Mouse (Mus musculus) adrenal gland, postnatal 25 days (tissue): ENCODE results near the gene Hist1h4a. TPM values are rescaled to one million over a fixed set of nuclear protein-coding genes. Genes with fewer than 3 reads are reported as not detected.

Experiments
- microRNA-seq, 2 experiments: library from miRNA; unstranded; fragments of <30 nt; microRNA quantifications; one replicate each; pipeline ENCODE4 v1.2.0; 2021
- total RNA-seq: library from RNA; stranded (reverse); gene quantifications from 2 replicates; pipeline ENCODE4 v1.2.3, GENCODE M21; 2021

Gene Hist1h4a
- total RNA-seq, 1 experiment from 2014 or later: 73.8 TPM

Small RNAs within 50 kb of the gene (microRNA-seq; reads per million reads assigned to microRNA genes)
- gene Gm44314 (0 reads per million in 2 experiments), gene Gm44484 (0 reads per million in 2 experiments)

Other genes starting within 250 kb of the Hist1h4a start
- 474 and 516 TPM in 2 replicates for gene Hist1h4h, start 230.2 kb downstream of the Hist1h4a start, total RNA-seq
- gene Hist1h2af, start 227.3 kb downstream of the Hist1h4a start, total RNA-seq: 63.3 and 106 TPM in 2 replicates
- 24.0 and 39.4 TPM in 2 replicates for gene Hist1h3g, start 225.8 kb downstream of the Hist1h4a start, total RNA-seq
- gene Hist1h2bh, start 217.8 kb downstream of the Hist1h4a start, total RNA-seq: 6.6 and 6.8 TPM in 2 replicates
- 33.9 and 36.7 TPM in 2 replicates for gene Hist1h3f, start 217.2 kb downstream of the Hist1h4a start, total RNA-seq
- gene Hist1h4f, start 209.6 kb downstream of the Hist1h4a start, total RNA-seq: 127 and 189 TPM in 2 replicates
- gene Hist1h1d, start 208.0 kb downstream of the Hist1h4a start, total RNA-seq: 9.5 TPM in 2 replicates
- 66.8 and 86.4 TPM in 2 replicates for gene Hist1h3e, start 198.9 kb downstream of the Hist1h4a start, total RNA-seq
- gene Hist1h2ae, start 190.0 kb downstream of the Hist1h4a start, total RNA-seq: 14.5 and 15.5 TPM in 2 replicates
- gene Hist1h2bg, start 189.8 kb downstream of the Hist1h4a start, total RNA-seq: 106 and 130 TPM in 2 replicates
- gene Hist1h2bf, start 187.0 kb downstream of the Hist1h4a start, total RNA-seq: 61.2 and 62.9 TPM in 2 replicates
- 2.3 and 9.6 TPM in 2 replicates for gene Hist1h2ad, start 186.8 kb downstream of the Hist1h4a start, total RNA-seq
- 12.9 and 16.6 TPM in 2 replicates for gene Hist1h3d, start 185.5 kb downstream of the Hist1h4a start, total RNA-seq
- 174 and 185 TPM in 2 replicates for gene Hist1h4d, start 179.6 kb downstream of the Hist1h4a start, total RNA-seq
- gene Hist1h2be, start 140.1 kb downstream of the Hist1h4a start, total RNA-seq: 18.6 and 18.8 TPM in 2 replicates
- gene Hist1h1e, start 138.7 kb downstream of the Hist1h4a start, total RNA-seq: 102 and 118 TPM in 2 replicates
- 3.5 and 4.3 TPM in 2 replicates for gene Hist1h2ac, start 77.3 kb downstream of the Hist1h4a start, total RNA-seq
- gene Hist1h2bc, start 77.0 kb downstream of the Hist1h4a start, total RNA-seq: 193 and 227 TPM in 2 replicates
- gene Hist1h1t, start 65.4 kb downstream of the Hist1h4a start, total RNA-seq: not detected in 2 replicates
- 97.6 and 116 TPM in 2 replicates for gene Hist1h4c, start 62.8 kb downstream of the Hist1h4a start, total RNA-seq
- gene Hfe, start 50.4 kb downstream of the Hist1h4a start, total RNA-seq: 37.3 and 49.1 TPM in 2 replicates
- 248 and 316 TPM in 2 replicates for gene Hist1h1c, start 22.4 kb downstream of the Hist1h4a start, total RNA-seq
- 33.0 and 40.6 TPM in 2 replicates for gene Hist1h3c, start 15.6 kb downstream of the Hist1h4a start, total RNA-seq
- gene Hist1h2bb, start 14.5 kb downstream of the Hist1h4a start, total RNA-seq: 56.1 and 68.8 TPM in 2 replicates
- gene Hist1h2ab, start 10.1 kb downstream of the Hist1h4a start, total RNA-seq: 76.6 and 90.4 TPM in 2 replicates
- gene Hist1h3b, start 9.0 kb downstream of the Hist1h4a start, total RNA-seq: 94.0 and 112 TPM in 2 replicates
- 127 and 163 TPM in 2 replicates for gene Hist1h4b, start 4.2 kb downstream of the Hist1h4a start, total RNA-seq
- 78.8 and 80.4 TPM in 2 replicates for gene Hist1h3a, start 1.2 kb upstream of the Hist1h4a start, total RNA-seq
- 76.4 and 84.2 TPM in 2 replicates for gene Hist1h1a, start 2.4 kb upstream of the Hist1h4a start, total RNA-seq
- 0.33 TPM in 1 of 2 replicates, not detected in the other for gene Trim38, start 8.7 kb upstream of the Hist1h4a start, total RNA-seq
- 0.81 TPM in 1 of 2 replicates, not detected in the other for gene Slc17a2, start 45.8 kb upstream of the Hist1h4a start, total RNA-seq
- 0.38 and 0.46 TPM in 2 replicates for gene Slc17a3, start 78.2 kb upstream of the Hist1h4a start, total RNA-seq
- gene Slc17a1, start 106.5 kb upstream of the Hist1h4a start, total RNA-seq: not detected in 2 replicates
- 0.30 TPM in 1 of 2 replicates, not detected in the other for gene Slc17a4, start 153.8 kb upstream of the Hist1h4a start, total RNA-seq
- not detected in 2 replicates for gene Hist1h2ba, start 172.9 kb upstream of the Hist1h4a start, total RNA-seq
- not detected in 2 replicates for gene Hist1h2aa, start 173.2 kb upstream of the Hist1h4a start, total RNA-seq
- gene Scgn, start 230.0 kb upstream of the Hist1h4a start, total RNA-seq: 0.90 and 2.9 TPM in 2 replicates